Mouse (Mus musculus): Measurements from ENCODE around the gene Gm4133. TPM values are rescaled to one million over a fixed set of nuclear protein-coding genes. Genes with fewer than 3 reads are reported as not detected.
"Not testable (repeated sequence)": the region's sequence is repeated elsewhere in the genome, so short reads cannot be mapped to it uniquely, and the experiment has no call there.

Gene Gm4133
- not detected in 2 replicates for polyA plus RNA-seq (2015; fragmentation: Nextera tagmentation; extraction: Ambion mirVana)

DNA sequence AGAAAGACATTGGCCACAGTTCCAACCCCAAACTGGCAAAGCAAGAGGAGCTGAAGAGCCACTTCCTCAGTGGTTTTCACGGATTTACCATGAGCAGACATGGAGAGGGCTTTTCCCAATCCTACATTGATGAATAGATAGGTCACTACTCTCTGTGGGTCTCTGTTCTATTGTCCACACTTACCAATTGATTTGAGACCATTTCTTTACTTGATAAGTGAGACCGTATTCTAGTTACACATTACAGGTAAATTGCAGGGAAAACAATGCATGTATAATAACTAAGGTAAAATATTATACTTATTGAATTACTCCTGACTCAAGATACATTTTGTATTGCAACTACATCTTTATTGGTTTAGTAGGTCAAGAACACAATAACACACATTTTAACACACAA lies at the start of gene Gm4133:
Gene Gm4133, minus strand, starts transcription at position 101 of the 400 bp plus-strand sequence.
- not testable (repeated sequence) for H3K4me2 ChIP-seq; H3K9me3 ChIP-seq; H3K27ac ChIP-seq (replicated peaks); H3K27me3 ChIP-seq; H3K36me3 ChIP-seq; H3K9ac ChIP-seq; ATAC-seq (ENCODE audit: low FRiP score, low read depth); H3K4me1 ChIP-seq (replicated peaks); H3K4me3 ChIP-seq
- WGBS: no CpG with 5 or more reads among the region's 2 CpGs

DNA sequence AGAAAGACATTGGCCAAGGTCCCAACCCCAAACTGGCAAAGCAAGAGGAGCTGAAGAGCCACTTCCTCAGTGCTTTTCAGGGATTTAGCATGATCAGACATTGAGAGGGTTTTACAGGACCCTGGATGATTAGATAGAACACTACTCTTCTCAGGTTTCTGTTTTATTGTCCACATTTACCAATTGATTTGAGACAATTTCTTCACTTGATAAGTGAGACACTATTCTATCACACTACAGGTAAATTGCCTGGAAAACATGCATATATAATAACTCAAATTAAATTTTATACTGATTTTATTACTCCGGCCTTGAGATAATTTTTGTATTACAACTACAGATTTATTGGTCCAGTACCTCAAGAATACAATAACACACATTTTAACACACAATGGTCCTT lies 41.4 kb upstream of the Gm4133 start, which contains the start of gene Gm5728:
Gene Gm5728, minus strand, starts transcription at position 101 of the 400 bp plus-strand sequence.
- H3K4me1 ChIP-seq (replicated peaks); H3K36me3 ChIP-seq; H3K27me3 ChIP-seq; H3K9me3 ChIP-seq; H3K4me3 ChIP-seq; H3K4me2 ChIP-seq; H3K27ac ChIP-seq (replicated peaks); ATAC-seq (ENCODE audit: low FRiP score, low read depth); H3K9ac ChIP-seq: not testable (repeated sequence)
- no CpG with 5 or more reads among the region's 1 CpGs for WGBS

Other genes with a start within 250 kb of the Gm4133 start
- gene Vmn1r91, start 234.4 kb downstream of the Gm4133 start, polyA plus RNA-seq (2015; fragmentation: Nextera tagmentation; extraction: Ambion mirVana): not detected in 2 replicates
- not detected in 2 replicates for gene Gm16442, start 211.5 kb downstream of the Gm4133 start, polyA plus RNA-seq (2015; fragmentation: Nextera tagmentation; extraction: Ambion mirVana)
- not detected in 2 replicates for gene Vmn1r93, start 195.0 kb downstream of the Gm4133 start, polyA plus RNA-seq (2015; fragmentation: Nextera tagmentation; extraction: Ambion mirVana)
- not detected in 2 replicates for gene Vmn1r94, start 165.7 kb downstream of the Gm4133 start, polyA plus RNA-seq (2015; fragmentation: Nextera tagmentation; extraction: Ambion mirVana)
- not detected in 2 replicates for gene Vmn1r95, start 140.4 kb downstream of the Gm4133 start, polyA plus RNA-seq (2015; fragmentation: Nextera tagmentation; extraction: Ambion mirVana)
- not detected in 2 replicates for gene Gm6164, start 128.5 kb downstream of the Gm4133 start, polyA plus RNA-seq (2015; fragmentation: Nextera tagmentation; extraction: Ambion mirVana)
- not detected in 2 replicates for gene Gm4498, start 100.2 kb downstream of the Gm4133 start, polyA plus RNA-seq (2015; fragmentation: Nextera tagmentation; extraction: Ambion mirVana)
- not detected in 2 replicates for gene Gm5890, start 71.2 kb downstream of the Gm4133 start, polyA plus RNA-seq (2015; fragmentation: Nextera tagmentation; extraction: Ambion mirVana)
- not detected in 2 replicates for gene Gm5728, start 41.3 kb upstream of the Gm4133 start, polyA plus RNA-seq (2015; fragmentation: Nextera tagmentation; extraction: Ambion mirVana)
- not detected in 2 replicates for gene Vmn1r100, start 83.9 kb upstream of the Gm4133 start, polyA plus RNA-seq (2015; fragmentation: Nextera tagmentation; extraction: Ambion mirVana)
- not detected in 2 replicates for gene Vmn1r101, start 108.5 kb upstream of the Gm4133 start, polyA plus RNA-seq (2015; fragmentation: Nextera tagmentation; extraction: Ambion mirVana)
- not detected in 2 replicates for gene Gm10670, start 140.9 kb upstream of the Gm4133 start, polyA plus RNA-seq (2015; fragmentation: Nextera tagmentation; extraction: Ambion mirVana)
- not detected in 2 replicates for gene Vmn1r103, start 176.5 kb upstream of the Gm4133 start, polyA plus RNA-seq (2015; fragmentation: Nextera tagmentation; extraction: Ambion mirVana)
- gene Vmn1r104, start 199.8 kb upstream of the Gm4133 start, polyA plus RNA-seq (2015; fragmentation: Nextera tagmentation; extraction: Ambion mirVana): not detected in 2 replicates
- gene Gm5726, start 211.7 kb upstream of the Gm4133 start, polyA plus RNA-seq (2015; fragmentation: Nextera tagmentation; extraction: Ambion mirVana): not detected in 2 replicates
- not detected in 2 replicates for gene Gm4141, start 242.2 kb upstream of the Gm4133 start, polyA plus RNA-seq (2015; fragmentation: Nextera tagmentation; extraction: Ambion mirVana)